Mouse (Mus musculus) liver, adult 2 months (tissue): ENCODE results near the gene Cox18. TPM values are rescaled to one million over a fixed set of nuclear protein-coding genes. Genes with fewer than 3 reads are reported as not detected.

Experiments used
- DNase-seq: peaks from one replicate; pipeline ENCODE4 v3.0.0-alpha.2; 2011; ENCODE audit warnings: low read depth, low spot score; ENCODE audit errors: extremely low read depth
- H3K27ac ChIP-seq: fragments of 200-500 bp; replicated peaks from 2 replicates; pipeline ENCODE4 v1.5.1; 2012; ENCODE audit warnings: low read depth, mild to moderate bottlenecking, control low read depth, inconsistent platforms, low read length; ENCODE audit not compliant: insufficient read depth
- H3K27me3 ChIP-seq: fragments of 200-500 bp; 2 replicates; pipeline ENCODE4 v1.6.1; 2012; ENCODE audit warnings: mild to moderate bottlenecking, moderate library complexity, low read length, inconsistent platforms; ENCODE audit not compliant: control insufficient read depth, insufficient read depth
- H3K36me3 ChIP-seq: fragments of 200-500 bp; 2 replicates; pipeline ENCODE4 v1.6.1; 2012; ENCODE audit warnings: low read length, inconsistent platforms; ENCODE audit not compliant: control insufficient read depth, insufficient read depth
- H3K4me1 ChIP-seq: fragments of 200-500 bp; 2 replicates; pipeline ENCODE4 v1.6.1; 2011; ENCODE audit warnings: low read length; ENCODE audit not compliant: control insufficient read depth, insufficient read depth
- H3K4me3 ChIP-seq: fragments of 200-500 bp; 2 replicates; pipeline ENCODE4 v1.5.1; 2011; ENCODE audit warnings: low read depth, mild to moderate bottlenecking, control low read depth, low read length, moderate library complexity; ENCODE audit not compliant: insufficient read depth
- H3K79me2 ChIP-seq: fragments of 200-500 bp; 2 replicates; pipeline ENCODE4 v1.6.1; 2012; ENCODE audit warnings: inconsistent platforms, mild to moderate bottlenecking, low read length, moderate library complexity; ENCODE audit not compliant: control insufficient read depth, insufficient read depth
- H3K9ac ChIP-seq: fragments of 200-500 bp; 2 replicates; pipeline ENCODE4 v1.6.1; 2012; ENCODE audit warnings: low read depth, mild to moderate bottlenecking, control low read depth, inconsistent platforms, low read length
- CTCF ChIP-seq: fragments of 200-500 bp; IDR thresholded peaks from 2 replicates; pipeline ENCODE4 v1.5.1; 2011; ENCODE audit warnings: low read depth, low read length, control low read depth
- POLR2A ChIP-seq: fragments of 200-500 bp; IDR thresholded peaks from 2 replicates; pipeline ENCODE4 v1.6.1; 2011; ENCODE audit warnings: low read length, control low read depth; ENCODE audit not compliant: insufficient read depth; ENCODE audit errors: extremely low read depth
- WGBS: fragments of 180-500 bp; shearing (Covaris S2); methylation state at CpG from one replicate; pipeline ENCODE4 v1.1.7; 2018; 5-methylcytosine and 5-hydroxymethylcytosine counted together
- polyA plus RNA-seq: library from polyadenylated mRNA; depleted of rRNA; stranded (reverse); fragments of >200 nt; gene quantifications from 2 replicates; pipeline ENCODE4 v1.2.3, GENCODE M21; 2012
- total RNA-seq: library from RNA; depleted of rRNA; stranded (reverse); fragments of >200 nt; gene quantifications from 2 replicates; pipeline ENCODE4 v1.2.3, GENCODE M21; 2014

The Cox18 gene
- total and polyA plus RNA-seq, 2 experiments: 10.0 to 23.2 TPM

GRCm38 (mm10) chr5:90222937-90223336, 864 bp downstream of the Cox18 start:
- no peak for DNase-seq
- H3K27me3 ChIP-seq: no peaks in the 10 kb centered on the region
- no peaks in the 10 kb centered on the region; the same call in 1 of the 2 replicates for H3K79me2 ChIP-seq
- H3K9ac ChIP-seq: 0 out of 2 replicates have a peak overlapping the region, but pooled peaks have one; percentile 11
- no peak overlapping the region for H3K27ac ChIP-seq
- WGBS: 33% methylated on average over 3 of the region's 3 CpGs
- H3K4me1 ChIP-seq: peaks cover 3% of the 10 kb centered on the region; the same call in 1 of the 2 replicates
- TF ChIP-seq POLR2A (no peak), CTCF (no peak)
- peaks cover 18% of the 10 kb centered on the region; the same call in 1 of the 2 replicates for H3K36me3 ChIP-seq
- H3K4me3 ChIP-seq: peak overlapping the region; percentile 81; the same call in 1 of the 2 replicates

- peaks cover 20% of the 10 kb centered on the region; the same call in 1 of the 2 replicates for H3K36me3 ChIP-seq
Measured at GRCm38 (mm10) chr5:90217791-90218190, 6.0 kb downstream of the Cox18 start.

GRCm38 (mm10) chr5:90217226-90217625, 6.6 kb downstream of the Cox18 start:
- H3K4me3 ChIP-seq: no peak overlapping the region

More at GRCm38 (mm10) chr5:90217791-90218190, 6.0 kb downstream of the Cox18 start:
- 65% methylated on average over 3 of the region's 3 CpGs for WGBS
- Histone ChIP-seq H3K4me1 (no peaks in the 10 kb centered on the region), H3K79me2 (no peaks in the 10 kb centered on the region; the same call in 1 of the 2 replicates), H3K9ac (no peak overlapping the region), H3K27me3 (no peaks in the 10 kb centered on the region), H3K27ac (no peak overlapping the region), H3K4me3 (no peak overlapping the region)
- DNase-seq: no peak
- TF ChIP-seq CTCF (no peak), POLR2A (no peak)

GRCm38 (mm10) chr5:90213356-90213755, 10.4 kb downstream of the Cox18 start:
- TF ChIP-seq POLR2A (no peak), CTCF (no peak)
- WGBS: 98% methylated on average over 12 of the region's 12 CpGs
- H3K4me3 ChIP-seq: no peak overlapping the region
- H3K9ac ChIP-seq: no peak overlapping the region
- H3K36me3 ChIP-seq: peaks cover 15% of the 10 kb centered on the region; the same call in 1 of the 2 replicates
- no peak overlapping the region for H3K27ac ChIP-seq
- H3K79me2 ChIP-seq: no peaks in the 10 kb centered on the region
- no peaks in the 10 kb centered on the region for H3K4me1 ChIP-seq
- H3K27me3 ChIP-seq: no peaks in the 10 kb centered on the region
- DNase-seq: no peak

More at GRCm38 (mm10) chr5:90217226-90217625, 6.6 kb downstream of the Cox18 start:
- no peak overlapping the region for H3K27ac ChIP-seq
- no peak for DNase-seq
- peaks cover 20% of the 10 kb centered on the region; the same call in 1 of the 2 replicates for H3K36me3 ChIP-seq
- no peak overlapping the region for H3K9ac ChIP-seq
- no peaks in the 10 kb centered on the region for H3K4me1 ChIP-seq
- TF ChIP-seq POLR2A (no peak), CTCF (no peak)
- no peaks in the 10 kb centered on the region for H3K79me2 ChIP-seq
- H3K27me3 ChIP-seq: no peaks in the 10 kb centered on the region
- WGBS: 96% methylated on average over 12 of the region's 12 CpGs

GRCm38 (mm10) chr5:90203168-90203567, 20.6 kb downstream of the Cox18 start:
- Histone ChIP-seq H3K9ac (no peak overlapping the region), H3K4me1 (peaks cover 10% of the 10 kb centered on the region), H3K4me3 (no peak overlapping the region), H3K27ac (no peak overlapping the region), H3K36me3 (no peaks in the 10 kb centered on the region), H3K79me2 (no peaks in the 10 kb centered on the region), H3K27me3 (no peaks in the 10 kb centered on the region)
- DNase-seq: peak; percentile 73
- TF ChIP-seq POLR2A: no peak
- peak; percentile 58 for TF ChIP-seq CTCF
- WGBS: 5% methylated on average over 5 of the region's 5 CpGs

GRCm38 (mm10) chr5:90202447-90203117, 21.2 kb downstream of the Cox18 start:
- TF ChIP-seq POLR2A (no peak), CTCF (no peak)
- H3K27me3 ChIP-seq: no peaks in the 10 kb centered on the region
- peak overlapping the region; percentile 72 for H3K27ac ChIP-seq
- H3K4me3 ChIP-seq: no peak overlapping the region
- no peaks in the 10 kb centered on the region for H3K36me3 ChIP-seq
- H3K9ac ChIP-seq: peak overlapping the region; percentile 24
- peaks cover 10% of the 10 kb centered on the region for H3K4me1 ChIP-seq
- peak; percentile 95 for DNase-seq
- WGBS: 17% methylated on average over 9 of the region's 9 CpGs
- no peaks in the 10 kb centered on the region for H3K79me2 ChIP-seq
